Mouse (Mus musculus): Measurements from ENCODE around the gene Gng7. TPM values are rescaled to one million over a fixed set of nuclear protein-coding genes. Genes with fewer than 3 reads are reported as not detected.

Gng7 gene
- polyA plus RNA-seq, 1 experiment from 2014 or later = 4.8 TPM

GRCm38 (mm10) chr10:81020207-81020606, 5.5 kb upstream of the Gng7 start:
- no peak overlapping the region for H3K4me2 ChIP-seq (replicated peaks; ENCODE audit: low read depth, low read length)
- H3K4me3 ChIP-seq (ENCODE audit: low read length) = no peak overlapping the region
- no peak overlapping the region for H3K27ac ChIP-seq (ENCODE audit: low read depth, low read length)
- no peak for ATAC-seq (ENCODE audit: low FRiP score, low TSS enrichment)
- no peaks in the 10 kb centered on the region for H3K9me3 ChIP-seq (ENCODE audit: control insufficient read depth, low read length)
- 53% methylated on average over 2 of the region's 2 CpGs for WGBS
- H3K36me3 ChIP-seq (ENCODE audit: control insufficient read depth, insufficient read depth, low read length) = no peaks in the 10 kb centered on the region
- H3K4me1 ChIP-seq (ENCODE audit: control insufficient read depth, insufficient read depth, low read length) = 0 out of 2 replicates have a peak, but pooled peaks cover 4% of the 10 kb centered on the region
- H3K9ac ChIP-seq (ENCODE audit: low read depth, low read length) = no peak overlapping the region
- H3K27me3 ChIP-seq (ENCODE audit: control insufficient read depth, insufficient read depth, low read length) = peaks cover 18% of the 10 kb centered on the region

GRCm38 (mm10) chr10:81019687-81020086, 4.9 kb upstream of the Gng7 start:
- 82% methylated on average over 6 of the region's 6 CpGs for WGBS
- H3K9me3 ChIP-seq (ENCODE audit: control insufficient read depth, low read length) = no peaks in the 10 kb centered on the region
- no peak overlapping the region for H3K4me2 ChIP-seq (replicated peaks; ENCODE audit: low read depth, low read length)
- no peak overlapping the region for H3K4me3 ChIP-seq (ENCODE audit: low read length)
- no peak overlapping the region for H3K9ac ChIP-seq (ENCODE audit: low read depth, low read length)
- peaks cover 13% of the 10 kb centered on the region for H3K27me3 ChIP-seq (ENCODE audit: control insufficient read depth, insufficient read depth, low read length)
- no peaks in the 10 kb centered on the region for H3K36me3 ChIP-seq (ENCODE audit: control insufficient read depth, insufficient read depth, low read length)
- ATAC-seq (ENCODE audit: low FRiP score, low TSS enrichment) = no peak
- H3K4me1 ChIP-seq (ENCODE audit: control insufficient read depth, insufficient read depth, low read length) = 0 out of 2 replicates have a peak, but pooled peaks cover under 1% of the 10 kb centered on the region
- H3K27ac ChIP-seq (ENCODE audit: low read depth, low read length) = no peak overlapping the region

- no peaks in the 10 kb centered on the region for H3K36me3 ChIP-seq (ENCODE audit: control insufficient read depth, insufficient read depth, low read length)
- no peak overlapping the region for H3K4me3 ChIP-seq (ENCODE audit: low read length)
- WGBS = 42% methylated on average over 10 of the region's 10 CpGs
- H3K4me1 ChIP-seq (ENCODE audit: control insufficient read depth, insufficient read depth, low read length) = 0 out of 2 replicates have a peak, but pooled peaks cover 4% of the 10 kb centered on the region
- ATAC-seq (ENCODE audit: low FRiP score, low TSS enrichment) = no peak
- no peaks in the 10 kb centered on the region for H3K9me3 ChIP-seq (ENCODE audit: control insufficient read depth, low read length)
- H3K4me2 ChIP-seq (replicated peaks; ENCODE audit: low read depth, low read length) = no peak overlapping the region
- no peak overlapping the region for H3K27ac ChIP-seq (ENCODE audit: low read depth, low read length)
- peaks cover 9% of the 10 kb centered on the region for H3K27me3 ChIP-seq (ENCODE audit: control insufficient read depth, insufficient read depth, low read length)
- H3K9ac ChIP-seq (ENCODE audit: low read depth, low read length) = no peak overlapping the region
These were observed 3.6 kb upstream of the Gng7 start for GRCm38 (mm10) chr10:81018326-81018725.

GRCm38 (mm10) chr10:81016645-81017044, 1.9 kb upstream of the Gng7 start:
- no peaks in the 10 kb centered on the region for H3K27me3 ChIP-seq (ENCODE audit: control insufficient read depth, insufficient read depth, low read length)
- no peak overlapping the region for H3K4me2 ChIP-seq (replicated peaks; ENCODE audit: low read depth, low read length)
- 0 out of 2 replicates have a peak, but pooled peaks cover 4% of the 10 kb centered on the region for H3K4me1 ChIP-seq (ENCODE audit: control insufficient read depth, insufficient read depth, low read length)
- no peak overlapping the region for H3K4me3 ChIP-seq (ENCODE audit: low read length)
- no peaks in the 10 kb centered on the region for H3K36me3 ChIP-seq (ENCODE audit: control insufficient read depth, insufficient read depth, low read length)
- H3K9me3 ChIP-seq (ENCODE audit: control insufficient read depth, low read length) = no peaks in the 10 kb centered on the region
- H3K9ac ChIP-seq (ENCODE audit: low read depth, low read length) = no peak overlapping the region
- no peak for ATAC-seq (ENCODE audit: low FRiP score, low TSS enrichment)
- 6% methylated on average over 7 of the region's 7 CpGs for WGBS
- H3K27ac ChIP-seq (ENCODE audit: low read depth, low read length) = no peak overlapping the region

GRCm38 (mm10) chr10:81015666-81016065, 921 bp upstream of the Gng7 start:
- no peaks in the 10 kb centered on the region for H3K9me3 ChIP-seq (ENCODE audit: control insufficient read depth, low read length)
- no peaks in the 10 kb centered on the region for H3K27me3 ChIP-seq (ENCODE audit: control insufficient read depth, insufficient read depth, low read length)
- no peak overlapping the region for H3K9ac ChIP-seq (ENCODE audit: low read depth, low read length)
- H3K4me1 ChIP-seq (ENCODE audit: control insufficient read depth, insufficient read depth, low read length) = 0 out of 2 replicates have a peak, but pooled peaks cover 4% of the 10 kb centered on the region
- no peak overlapping the region for H3K27ac ChIP-seq (ENCODE audit: low read depth, low read length)
- no peak overlapping the region for H3K4me2 ChIP-seq (replicated peaks; ENCODE audit: low read depth, low read length)
- ATAC-seq (ENCODE audit: low FRiP score, low TSS enrichment) = no peak
- no peaks in the 10 kb centered on the region for H3K36me3 ChIP-seq (ENCODE audit: control insufficient read depth, insufficient read depth, low read length)
- H3K4me3 ChIP-seq (ENCODE audit: low read length) = no peak overlapping the region
- 96% methylated on average over 2 of the region's 2 CpGs for WGBS

GRCm38 (mm10) chr10:81010851-81011250, 3.9 kb downstream of the Gng7 start:
- ATAC-seq (ENCODE audit: low FRiP score, low TSS enrichment) = no peak

GRCm38 (mm10) chr10:81007240-81007639, 7.5 kb downstream of the Gng7 start:
- no peaks in the 10 kb centered on the region for H3K27me3 ChIP-seq (ENCODE audit: control insufficient read depth, insufficient read depth, low read length)
- no peaks in the 10 kb centered on the region for H3K36me3 ChIP-seq (ENCODE audit: control insufficient read depth, insufficient read depth, low read length)
- 41% methylated on average over 7 of the region's 7 CpGs for WGBS
- no peak overlapping the region for H3K9ac ChIP-seq (ENCODE audit: low read depth, low read length)
- H3K4me1 ChIP-seq (ENCODE audit: control insufficient read depth, insufficient read depth, low read length) = no peaks in the 10 kb centered on the region
- no peak overlapping the region for H3K4me3 ChIP-seq (ENCODE audit: low read length)
- no peaks in the 10 kb centered on the region for H3K9me3 ChIP-seq (ENCODE audit: control insufficient read depth, low read length)
- H3K27ac ChIP-seq (ENCODE audit: low read depth, low read length) = no peak overlapping the region
- H3K4me2 ChIP-seq (replicated peaks; ENCODE audit: low read depth, low read length) = no peak overlapping the region
- no peak for ATAC-seq (ENCODE audit: low FRiP score, low TSS enrichment)

More at GRCm38 (mm10) chr10:81010851-81011250, 3.9 kb downstream of the Gng7 start:
- H3K4me3 ChIP-seq (ENCODE audit: low read length) = no peak overlapping the region
- H3K36me3 ChIP-seq (ENCODE audit: control insufficient read depth, insufficient read depth, low read length) = no peaks in the 10 kb centered on the region
- WGBS = 76% methylated on average over 6 of the region's 6 CpGs
- no peak overlapping the region for H3K9ac ChIP-seq (ENCODE audit: low read depth, low read length)
- H3K4me1 ChIP-seq (ENCODE audit: control insufficient read depth, insufficient read depth, low read length) = 0 out of 2 replicates have a peak, but pooled peaks cover 4% of the 10 kb centered on the region
- no peak overlapping the region for H3K4me2 ChIP-seq (replicated peaks; ENCODE audit: low read depth, low read length)
- H3K27me3 ChIP-seq (ENCODE audit: control insufficient read depth, insufficient read depth, low read length) = no peaks in the 10 kb centered on the region
- no peak overlapping the region for H3K27ac ChIP-seq (ENCODE audit: low read depth, low read length)
- H3K9me3 ChIP-seq (ENCODE audit: control insufficient read depth, low read length) = no peaks in the 10 kb centered on the region

- no peak overlapping the region for H3K9ac ChIP-seq (ENCODE audit: low read depth, low read length)
- H3K4me3 ChIP-seq (ENCODE audit: low read length) = no peak overlapping the region
- ATAC-seq (ENCODE audit: low FRiP score, low TSS enrichment) = no peak
- no peaks in the 10 kb centered on the region for H3K27me3 ChIP-seq (ENCODE audit: control insufficient read depth, insufficient read depth, low read length)
- 93% methylated on average over 7 of the region's 7 CpGs for WGBS
- H3K27ac ChIP-seq (ENCODE audit: low read depth, low read length) = no peak overlapping the region
- H3K9me3 ChIP-seq (ENCODE audit: control insufficient read depth, low read length) = no peaks in the 10 kb centered on the region
- H3K4me1 ChIP-seq (ENCODE audit: control insufficient read depth, insufficient read depth, low read length) = no peaks in the 10 kb centered on the region
- no peak overlapping the region for H3K4me2 ChIP-seq (replicated peaks; ENCODE audit: low read depth, low read length)
- no peaks in the 10 kb centered on the region for H3K36me3 ChIP-seq (ENCODE audit: control insufficient read depth, insufficient read depth, low read length)
These were observed 8.6 kb downstream of the Gng7 start for GRCm38 (mm10) chr10:81006005-81006677.

- Histone ChIP-seq H3K4me1 (ENCODE audit: control insufficient read depth, insufficient read depth, low read length) (peaks cover 6% of the 10 kb centered on the region; the same call in 1 of the 2 replicates), H3K27ac (ENCODE audit: low read depth, low read length) (no peak overlapping the region), H3K27me3 (ENCODE audit: control insufficient read depth, insufficient read depth, low read length) (peaks cover 12% of the 10 kb centered on the region; the same call in 1 of the 2 replicates), H3K4me2 (replicated peaks; ENCODE audit: low read depth, low read length) (no peak overlapping the region), H3K9ac (ENCODE audit: low read depth, low read length) (no peak overlapping the region), H3K4me3 (ENCODE audit: low read length) (no peak overlapping the region), H3K9me3 (ENCODE audit: control insufficient read depth, low read length) (no peaks in the 10 kb centered on the region), H3K36me3 (ENCODE audit: control insufficient read depth, insufficient read depth, low read length) (no peaks in the 10 kb centered on the region)
- ATAC-seq (ENCODE audit: low FRiP score, low TSS enrichment) = no peak
- 76% methylated on average over 10 of the region's 10 CpGs for WGBS
These were observed 13.6 kb downstream of the Gng7 start for GRCm38 (mm10) chr10:81001161-81001560.
